Mouse (Mus musculus) Muller cell, postnatal 12 days (primary cell): ENCODE results near the gene Lurap1.

Source experiments
- DNase-seq: peaks from one replicate; pipeline ENCODE4 v3.0.0-alpha.2; 2015; ENCODE audit errors: inconsistent ontology term

The Lurap1 gene

DNA sequence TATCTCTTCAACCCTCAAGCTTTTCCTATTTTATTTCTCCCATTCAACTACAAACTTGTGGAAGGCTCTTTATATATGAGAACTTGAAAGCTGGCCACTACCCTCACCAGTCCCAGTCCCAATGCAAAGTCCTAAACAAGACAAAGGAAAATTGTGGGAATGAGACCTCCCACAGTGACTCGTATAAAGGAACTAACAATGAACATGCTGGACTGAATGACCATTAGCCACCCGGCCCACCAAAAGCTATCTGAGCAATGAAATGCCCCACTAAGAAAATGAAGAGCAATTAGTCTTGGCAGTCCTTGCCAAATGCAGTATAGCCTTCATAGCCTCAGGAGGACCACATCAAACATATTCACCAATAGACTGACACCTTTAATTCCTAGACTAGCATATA lies 39.7 kb downstream of the Lurap1 start:
- no peak for DNase-seq

GRCm38 (mm10) chr4:116110695-116111094 lies 40.4 kb downstream of the Lurap1 start:
- no peak for DNase-seq

DNA sequence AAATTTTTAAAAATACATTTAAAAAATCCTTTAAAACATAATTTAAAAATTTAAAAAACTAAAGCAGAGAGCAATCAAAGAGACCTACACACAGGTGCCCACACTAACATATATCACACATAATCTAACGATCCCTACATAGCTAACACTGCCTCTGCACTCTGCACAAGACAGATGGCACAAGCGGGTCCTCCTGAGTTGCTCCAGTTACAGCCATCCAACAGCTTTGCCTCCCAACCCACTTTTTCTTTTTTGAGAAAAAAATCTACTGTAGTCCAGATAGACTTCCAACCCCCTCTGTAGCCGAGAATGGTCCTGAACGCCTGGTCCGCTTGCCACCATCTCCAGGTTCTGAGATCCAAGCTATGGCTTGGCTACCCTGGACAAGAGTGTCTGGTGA lies 45.9 kb downstream of the Lurap1 start:
- DNase-seq, result no peak

GRCm38 (mm10) chr4:116100959-116101358 lies 50.2 kb downstream of the Lurap1 start:
- no peak for DNase-seq

DNA sequence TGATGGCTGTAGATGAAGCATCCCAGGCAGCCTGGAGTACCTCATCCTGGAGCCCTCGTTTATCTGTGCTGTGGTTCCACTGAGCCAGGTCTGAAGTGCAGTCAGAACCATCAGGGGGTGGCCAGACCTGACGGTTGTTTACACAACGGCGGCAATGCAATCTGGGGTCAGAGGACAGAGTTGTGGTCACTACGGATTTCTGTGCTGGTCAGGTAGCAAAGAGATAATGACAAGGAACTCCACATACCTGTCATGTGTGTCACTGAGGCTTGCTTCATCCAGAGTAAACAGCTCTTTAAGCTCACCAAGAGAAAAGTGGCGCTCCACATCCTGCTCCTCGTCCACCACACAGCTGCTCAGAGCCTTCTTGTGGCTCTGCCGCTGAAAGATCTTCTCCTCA lies 53.9 kb downstream of the Lurap1 start:
- no peak for DNase-seq

- peak; percentile 3 for DNase-seq
Observed at GRCm38 (mm10) chr4:116096291-116096690, 54.8 kb downstream of the Lurap1 start.

DNA sequence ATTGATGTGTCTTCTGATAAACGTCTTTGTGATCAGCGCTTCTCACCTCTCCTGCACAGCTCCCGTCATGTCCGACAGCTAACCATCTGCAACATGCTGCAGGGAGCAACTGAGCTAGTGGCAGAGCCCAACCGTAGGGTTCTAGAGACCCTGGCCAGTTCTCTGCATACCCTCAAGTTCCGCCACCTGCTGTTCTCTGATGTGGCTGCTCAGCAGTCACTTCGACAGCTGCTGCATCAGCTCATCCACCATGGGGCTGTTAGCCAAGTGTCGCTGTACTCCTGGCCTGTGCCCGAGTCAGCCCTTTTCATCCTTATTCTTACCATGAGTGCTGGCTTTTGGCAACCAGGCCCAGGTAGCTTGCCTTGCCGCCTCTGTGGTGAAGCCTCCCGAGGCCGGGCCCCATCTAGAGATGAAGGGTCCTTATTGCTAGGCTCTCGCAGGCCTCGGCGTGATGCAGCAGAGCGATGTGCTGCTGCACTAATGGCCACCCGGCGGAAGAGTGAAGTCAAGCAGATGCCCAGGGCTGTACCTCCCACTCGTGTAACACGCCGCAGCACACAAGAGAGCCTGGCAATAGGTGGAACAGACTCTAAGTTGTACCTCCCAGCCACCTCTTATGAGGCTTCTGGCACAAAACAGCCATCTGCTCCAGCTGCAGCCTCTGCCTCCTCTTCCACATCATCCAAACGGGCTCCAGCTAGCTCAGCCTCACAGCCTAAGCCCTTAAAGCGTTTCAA lies 62.5 kb downstream of the Lurap1 start:
- no peak for DNase-seq
